Mouse (Mus musculus): ENCODE measurements around the gene Epha2. TPM values are rescaled to one million over a fixed set of nuclear protein-coding genes. Genes with fewer than 3 reads are reported as not detected.

Epha2 gene
- polyA plus RNA-seq, 1 experiment from 2014 or later: 6.5 TPM

DNA sequence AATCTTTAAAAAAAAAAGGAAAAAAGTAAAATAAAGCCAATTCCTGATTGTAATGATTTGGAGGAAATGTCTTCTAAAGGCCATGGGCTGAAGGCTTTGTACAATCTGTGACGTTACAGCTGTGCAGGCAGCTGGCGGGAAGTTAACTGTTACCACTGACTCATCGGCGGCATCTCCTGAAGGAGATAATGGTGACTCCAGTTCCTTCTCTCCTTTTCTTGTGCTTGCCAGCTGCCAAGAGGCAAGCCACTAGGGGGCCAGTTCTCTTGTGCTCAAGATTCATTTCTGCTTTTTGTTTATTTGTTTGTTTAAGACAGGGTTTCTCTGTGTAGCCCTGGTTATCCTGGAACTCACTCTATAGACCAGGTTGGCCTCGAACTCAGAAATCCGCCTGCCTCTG is 32.0 kb upstream of the Epha2 start:
- Histone ChIP-seq H3K4me1 (peaks cover 10% of the 10 kb centered on the region), H3K4me3 (no peak overlapping the region), H3K9ac (no peak overlapping the region), H3K9me3 (no peaks in the 10 kb centered on the region), H3K27ac (no peak overlapping the region), H3K27me3 (no peaks in the 10 kb centered on the region), H3K36me3 (no peaks in the 10 kb centered on the region), H3K4me2 (no peak overlapping the region)
- ATAC-seq (ENCODE audit: insufficient number of reproducible peaks, low FRiP score, low TSS enrichment, low read depth): no peak
- WGBS: 77% methylated on average over 6 of the region's 6 CpGs

DNA sequence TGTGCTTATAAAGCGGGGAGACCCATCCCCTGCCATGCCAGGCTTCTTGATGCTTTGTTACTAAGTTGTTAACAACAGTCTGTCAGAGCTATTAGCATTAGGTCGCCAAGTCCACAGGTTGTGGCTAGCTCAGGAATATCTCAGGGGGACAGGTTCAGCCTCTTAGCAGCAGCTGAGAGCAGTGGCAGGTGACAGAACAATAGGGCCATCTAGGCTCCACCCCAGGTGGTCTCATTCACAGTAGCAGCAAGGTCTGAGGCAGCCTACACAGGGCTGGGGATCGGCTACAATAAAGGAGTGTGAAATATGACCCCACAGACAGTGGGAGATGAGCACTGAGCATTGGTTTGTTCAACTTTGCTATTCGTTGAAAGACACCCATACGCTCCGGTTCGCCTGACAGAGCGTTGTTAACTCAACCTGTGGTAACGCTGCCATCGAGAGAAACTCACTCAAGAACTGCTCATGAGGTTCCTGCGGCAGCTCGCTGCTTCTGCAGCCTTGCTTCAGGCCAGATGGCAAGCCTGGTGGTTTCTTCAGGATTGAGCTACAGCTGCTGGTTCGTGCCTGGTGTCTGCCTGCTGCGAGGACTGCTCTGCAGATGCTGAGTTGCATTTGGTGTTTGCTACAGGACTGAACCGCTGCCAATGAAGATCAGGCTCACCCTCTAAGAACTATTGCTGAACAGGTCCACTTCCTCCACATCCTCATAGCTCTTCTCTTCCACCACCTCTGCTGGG is 30.7 kb upstream of the Epha2 start:
- Histone ChIP-seq H3K9ac (no peak overlapping the region), H3K27me3 (no peaks in the 10 kb centered on the region), H3K9me3 (no peaks in the 10 kb centered on the region), H3K4me3 (no peak overlapping the region), H3K4me1 (peaks cover 22% of the 10 kb centered on the region), H3K36me3 (no peaks in the 10 kb centered on the region), H3K27ac (no peak overlapping the region), H3K4me2 (no peak overlapping the region)
- no peak for ATAC-seq (ENCODE audit: insufficient number of reproducible peaks, low FRiP score, low TSS enrichment, low read depth)
- 63% methylated on average over 15 of the region's 15 CpGs for WGBS

DNA sequence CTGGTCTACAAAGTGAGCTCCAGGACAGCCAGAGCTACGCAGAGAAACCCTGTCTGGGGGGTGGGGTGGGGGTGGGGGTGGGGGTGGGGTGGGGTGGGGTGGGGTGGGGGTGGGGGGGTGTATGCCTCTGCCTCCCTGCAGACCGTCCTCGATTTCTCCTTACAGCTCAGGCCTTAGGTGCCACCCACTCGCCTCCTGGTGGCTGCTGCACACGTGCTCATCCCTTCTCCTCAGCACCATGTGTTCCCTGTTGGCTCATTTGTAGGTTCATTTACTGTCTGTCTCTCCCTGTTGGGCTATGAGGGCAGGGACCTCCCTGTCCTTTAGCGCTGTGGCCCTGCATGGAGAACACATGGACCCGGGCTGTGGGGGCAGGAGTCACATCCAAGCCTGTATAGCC is 29.8 kb upstream of the Epha2 start:
- Histone ChIP-seq H3K4me1 (peaks cover 22% of the 10 kb centered on the region), H3K27me3 (no peaks in the 10 kb centered on the region), H3K9ac (no peak overlapping the region), H3K4me2 (no peak overlapping the region), H3K4me3 (no peak overlapping the region), H3K27ac (no peak overlapping the region), H3K36me3 (no peaks in the 10 kb centered on the region), H3K9me3 (no peaks in the 10 kb centered on the region)
- no peak for ATAC-seq (ENCODE audit: insufficient number of reproducible peaks, low FRiP score, low TSS enrichment, low read depth)
- WGBS: 78% methylated on average over 7 of the region's 7 CpGs

DNA sequence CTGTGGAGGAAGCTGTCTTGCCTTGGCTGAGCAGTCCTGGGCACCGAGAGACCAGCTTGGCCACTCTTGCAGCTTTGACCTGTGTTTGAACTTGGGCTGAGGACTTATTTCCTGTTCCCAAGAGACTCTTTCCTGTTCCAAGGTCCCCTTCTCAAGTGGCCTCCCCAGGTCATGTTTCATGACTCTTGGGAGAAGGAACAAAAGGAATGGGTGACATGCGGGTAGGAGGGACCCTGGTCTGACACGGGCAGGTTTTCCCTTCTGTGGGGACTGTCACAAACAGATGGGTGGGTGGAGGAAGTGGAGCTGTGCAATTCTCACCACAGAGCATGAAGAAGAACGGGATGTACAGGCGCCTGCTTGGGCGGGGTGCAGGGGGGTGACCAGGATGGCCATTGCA is 29.3 kb upstream of the Epha2 start:
- 80% methylated on average over 6 of the region's 6 CpGs for WGBS
- H3K4me2 ChIP-seq: no peak overlapping the region
- ATAC-seq (ENCODE audit: insufficient number of reproducible peaks, low FRiP score, low TSS enrichment, low read depth): no peak
- H3K9ac ChIP-seq: no peak overlapping the region
- H3K9me3 ChIP-seq: no peaks in the 10 kb centered on the region
- no peak overlapping the region for H3K4me3 ChIP-seq
- H3K4me1 ChIP-seq: peaks cover 22% of the 10 kb centered on the region
- H3K36me3 ChIP-seq: no peaks in the 10 kb centered on the region
- no peaks in the 10 kb centered on the region for H3K27me3 ChIP-seq
- H3K27ac ChIP-seq: no peak overlapping the region

DNA sequence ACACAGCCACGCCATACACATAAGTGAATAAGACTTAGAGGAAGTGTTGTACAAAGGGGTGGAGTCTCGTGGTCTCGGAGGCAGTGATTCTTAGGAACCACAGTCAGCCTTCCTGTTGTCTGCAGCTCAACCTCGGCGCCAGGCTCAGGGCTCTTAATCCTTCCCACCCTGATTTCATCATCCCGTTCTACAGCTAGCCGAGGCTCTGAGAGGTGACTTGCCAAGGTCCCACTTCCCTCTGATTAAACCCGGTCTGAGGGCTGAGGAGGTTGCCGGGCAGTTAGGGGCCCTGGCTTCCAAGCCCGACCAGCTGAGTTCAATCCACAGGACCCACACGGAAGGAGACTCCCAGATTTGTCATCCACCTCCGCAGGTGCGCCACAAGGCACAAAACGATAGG is 28.2 kb upstream of the Epha2 start:
- H3K4me2 ChIP-seq: peak overlapping the region; percentile 35
- peaks cover 33% of the 10 kb centered on the region for H3K4me1 ChIP-seq
- no peak overlapping the region for H3K27ac ChIP-seq
- ATAC-seq (ENCODE audit: insufficient number of reproducible peaks, low FRiP score, low TSS enrichment, low read depth): no peak
- H3K36me3 ChIP-seq: no peaks in the 10 kb centered on the region
- no peak overlapping the region for H3K9ac ChIP-seq
- peak overlapping the region; percentile 11; the same call in 1 of the 2 replicates for H3K4me3 ChIP-seq
- 14% methylated on average over 14 of the region's 14 CpGs for WGBS
- H3K27me3 ChIP-seq: no peaks in the 10 kb centered on the region
- H3K9me3 ChIP-seq: no peaks in the 10 kb centered on the region

DNA sequence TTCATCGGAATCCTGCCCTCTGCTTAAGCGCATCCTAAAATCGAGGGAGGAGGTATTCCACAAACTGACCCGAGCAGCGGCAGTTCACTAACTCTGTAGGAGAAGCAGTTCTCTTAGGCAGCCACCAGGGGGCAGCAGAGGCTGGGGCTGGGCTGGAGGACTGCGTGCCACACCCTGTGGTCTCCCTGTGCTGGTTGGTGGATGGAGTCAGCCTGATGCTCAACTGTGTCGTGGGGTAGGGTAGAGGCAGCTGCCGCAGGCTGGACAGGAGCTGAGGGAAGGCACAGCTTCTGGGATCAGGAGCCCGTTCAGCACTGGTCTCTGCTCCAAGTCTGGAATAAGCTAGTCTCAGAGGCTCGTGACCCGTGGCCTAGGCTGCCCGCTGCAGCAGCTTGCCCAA is 27.7 kb upstream of the Epha2 start:
- peak; percentile 74 for ATAC-seq (ENCODE audit: insufficient number of reproducible peaks, low FRiP score, low TSS enrichment, low read depth)
- H3K27me3 ChIP-seq: no peaks in the 10 kb centered on the region
- peak overlapping the region; percentile 35 for H3K4me2 ChIP-seq
- H3K9ac ChIP-seq: no peak overlapping the region
- no peak overlapping the region; the same call in 1 of the 2 replicates for H3K27ac ChIP-seq
- peak overlapping the region; percentile 11; the same call in 1 of the 2 replicates for H3K4me3 ChIP-seq
- peaks cover 37% of the 10 kb centered on the region for H3K4me1 ChIP-seq
- no peaks in the 10 kb centered on the region for H3K9me3 ChIP-seq
- 21% methylated on average over 12 of the region's 12 CpGs for WGBS
- no peaks in the 10 kb centered on the region for H3K36me3 ChIP-seq

DNA sequence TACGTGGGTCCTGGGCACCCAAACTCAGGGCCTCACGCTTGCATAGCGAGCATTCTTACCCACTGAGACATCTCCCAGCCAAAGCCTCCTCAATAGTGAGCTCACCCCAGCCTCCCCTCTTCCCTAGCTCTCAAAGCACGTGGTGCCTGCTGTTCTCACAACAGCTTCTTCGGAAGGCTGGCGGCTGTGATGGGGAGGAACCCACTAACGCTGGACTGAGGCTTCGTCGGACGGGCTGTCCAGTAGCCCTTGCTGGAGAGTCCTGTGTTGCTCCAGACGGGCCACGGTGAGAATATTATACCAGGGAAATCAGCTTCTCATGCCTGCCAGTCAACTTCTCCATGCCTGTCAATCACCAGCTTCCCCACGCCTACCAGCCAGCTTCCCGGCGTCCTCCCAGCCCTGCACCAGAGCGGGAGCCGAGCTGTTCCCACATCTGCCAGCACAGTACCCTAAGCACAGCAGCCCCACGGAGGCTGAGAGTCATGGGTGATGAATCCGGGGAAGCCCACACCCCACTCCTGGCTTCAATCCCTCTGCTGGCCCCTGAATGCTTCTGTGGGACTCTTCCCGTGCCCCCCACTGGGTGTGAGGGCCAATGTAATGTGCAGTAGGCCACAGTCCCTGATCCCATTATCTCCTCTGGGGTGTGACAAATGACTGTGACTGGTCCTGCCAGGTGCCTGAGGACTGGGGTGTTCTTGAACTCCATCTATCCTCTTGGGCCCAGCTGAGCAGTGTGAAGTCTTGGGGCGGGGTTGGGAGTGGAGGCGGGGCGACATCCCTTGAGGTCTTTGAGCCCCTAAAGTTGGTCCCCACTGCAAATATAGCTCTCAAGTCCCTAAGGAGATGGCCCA is 26.3 kb upstream of the Epha2 start:
- Histone ChIP-seq H3K27me3 (no peaks in the 10 kb centered on the region), H3K9me3 (no peaks in the 10 kb centered on the region), H3K36me3 (no peaks in the 10 kb centered on the region), H3K4me3 (no peak overlapping the region), H3K9ac (no peak overlapping the region), H3K4me2 (no peak overlapping the region), H3K27ac (no peak overlapping the region; the same call in 1 of the 2 replicates), H3K4me1 (peaks cover 46% of the 10 kb centered on the region)
- no peak for ATAC-seq (ENCODE audit: insufficient number of reproducible peaks, low FRiP score, low TSS enrichment, low read depth)
- 53% methylated on average over 23 of the region's 23 CpGs for WGBS

DNA sequence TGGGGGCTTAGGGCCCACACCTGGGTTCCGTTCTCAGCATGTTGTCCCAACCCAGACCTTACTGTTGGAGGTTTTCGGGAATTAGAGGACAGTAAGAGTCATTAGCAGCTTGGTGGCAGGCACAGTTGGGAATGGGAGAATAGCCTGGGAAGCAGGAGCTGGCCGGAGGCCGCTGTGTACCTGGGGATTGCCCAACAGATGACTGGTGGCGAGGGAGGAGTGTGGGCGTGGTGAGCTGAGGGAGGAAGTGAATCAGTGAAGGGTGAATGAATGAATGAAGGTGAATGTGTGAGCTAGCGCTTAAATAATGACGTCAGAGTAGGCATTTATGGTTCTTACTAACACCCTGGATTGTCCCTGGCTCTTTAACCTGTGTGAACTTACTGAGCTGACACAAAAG is 23.9 kb upstream of the Epha2 start:
- Histone ChIP-seq H3K36me3 (no peaks in the 10 kb centered on the region), H3K27ac (no peak overlapping the region), H3K9ac (no peak overlapping the region), H3K27me3 (no peaks in the 10 kb centered on the region), H3K9me3 (no peaks in the 10 kb centered on the region), H3K4me1 (peaks cover 58% of the 10 kb centered on the region), H3K4me2 (no peak overlapping the region), H3K4me3 (no peak overlapping the region)
- ATAC-seq (ENCODE audit: insufficient number of reproducible peaks, low FRiP score, low TSS enrichment, low read depth): no peak
- WGBS: 69% methylated on average over 8 of the region's 8 CpGs

DNA sequence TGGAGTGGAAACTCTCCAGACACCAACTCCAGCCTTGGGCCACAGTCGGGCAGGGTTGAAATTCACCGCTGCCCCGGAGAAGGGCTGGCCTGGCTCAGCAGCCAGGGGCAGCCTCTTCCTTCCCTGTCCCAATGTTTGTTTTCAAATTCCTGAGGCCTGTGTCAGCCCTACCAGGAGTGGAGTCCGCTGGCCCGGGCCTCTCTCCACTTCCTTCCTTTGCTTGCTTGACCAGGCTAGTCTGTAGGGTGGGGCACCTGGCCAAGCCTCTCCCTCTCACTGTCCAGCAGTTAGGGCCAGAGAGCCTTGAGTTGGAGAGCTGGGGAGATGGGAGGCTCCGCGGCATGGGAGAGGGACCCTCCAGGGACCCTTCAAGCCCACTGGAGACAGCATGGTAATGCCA is 22.9 kb upstream of the Epha2 start:
- Histone ChIP-seq H3K4me2 (no peak overlapping the region), H3K27me3 (no peaks in the 10 kb centered on the region), H3K9ac (no peak overlapping the region), H3K36me3 (no peaks in the 10 kb centered on the region), H3K9me3 (no peaks in the 10 kb centered on the region), H3K4me3 (no peak overlapping the region), H3K4me1 (peaks cover 61% of the 10 kb centered on the region), H3K27ac (peak overlapping the region; percentile 69)
- 36% methylated on average over 7 of the region's 7 CpGs for WGBS
- 0 out of 2 replicates have a peak, but pooled peaks have one; percentile 32 for ATAC-seq (ENCODE audit: insufficient number of reproducible peaks, low FRiP score, low TSS enrichment, low read depth)

DNA sequence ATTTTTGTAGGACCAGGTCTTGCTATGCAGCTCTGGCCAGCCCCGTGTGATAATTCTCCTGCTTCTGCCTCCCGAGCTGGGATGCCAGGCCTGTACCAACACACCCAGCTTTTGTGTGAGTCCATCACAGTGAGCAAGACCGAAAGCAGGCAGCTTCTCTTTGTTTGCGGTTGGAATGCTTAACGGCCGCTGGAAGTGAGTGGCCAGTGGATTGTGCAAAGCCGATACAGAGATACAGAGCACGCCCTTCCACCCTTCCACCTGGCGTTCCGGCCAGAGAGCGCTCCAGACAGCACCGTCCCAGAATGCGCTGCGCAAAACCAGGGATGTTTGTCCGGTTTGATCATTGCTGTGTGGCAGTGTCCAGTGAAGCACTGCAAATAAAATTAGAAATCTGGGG is 21.7 kb upstream of the Epha2 start:
- Histone ChIP-seq H3K36me3 (no peaks in the 10 kb centered on the region), H3K4me1 (peaks cover 57% of the 10 kb centered on the region), H3K9me3 (no peaks in the 10 kb centered on the region), H3K9ac (no peak overlapping the region), H3K4me2 (no peak overlapping the region), H3K27ac (peak overlapping the region; percentile 22), H3K27me3 (no peaks in the 10 kb centered on the region), H3K4me3 (no peak overlapping the region)
- no peak for ATAC-seq (ENCODE audit: insufficient number of reproducible peaks, low FRiP score, low TSS enrichment, low read depth)
- WGBS: 72% methylated on average over 15 of the region's 15 CpGs

DNA sequence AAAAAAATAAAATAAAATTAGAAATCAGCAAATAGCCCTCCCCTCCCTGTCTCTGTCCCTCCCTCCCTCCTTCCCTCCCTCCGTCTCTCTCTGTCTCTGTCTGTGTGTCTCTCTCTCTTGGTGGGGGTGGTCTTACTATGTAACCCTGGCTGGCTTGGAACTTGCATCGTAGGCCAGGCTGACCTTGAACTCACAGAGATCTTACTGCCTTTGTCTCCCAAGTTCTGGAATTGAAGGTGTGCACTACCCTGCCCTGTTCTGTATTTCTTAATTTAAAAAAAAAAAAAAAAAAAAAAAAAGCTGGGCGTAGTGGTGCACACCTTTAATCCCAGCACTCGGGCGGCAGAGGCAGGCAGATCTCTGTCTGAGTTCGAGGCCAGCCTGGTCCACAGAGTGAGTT is 21.3 kb upstream of the Epha2 start:
- H3K9ac ChIP-seq: no peak overlapping the region
- no peak overlapping the region for H3K27ac ChIP-seq
- no peak for ATAC-seq (ENCODE audit: insufficient number of reproducible peaks, low FRiP score, low TSS enrichment, low read depth)
- H3K4me2 ChIP-seq: no peak overlapping the region
- no peaks in the 10 kb centered on the region for H3K9me3 ChIP-seq
- H3K27me3 ChIP-seq: no peaks in the 10 kb centered on the region
- no peaks in the 10 kb centered on the region for H3K36me3 ChIP-seq
- no peak overlapping the region for H3K4me3 ChIP-seq
- WGBS: 90% methylated on average over 6 of the region's 6 CpGs
- H3K4me1 ChIP-seq: peaks cover 52% of the 10 kb centered on the region

DNA sequence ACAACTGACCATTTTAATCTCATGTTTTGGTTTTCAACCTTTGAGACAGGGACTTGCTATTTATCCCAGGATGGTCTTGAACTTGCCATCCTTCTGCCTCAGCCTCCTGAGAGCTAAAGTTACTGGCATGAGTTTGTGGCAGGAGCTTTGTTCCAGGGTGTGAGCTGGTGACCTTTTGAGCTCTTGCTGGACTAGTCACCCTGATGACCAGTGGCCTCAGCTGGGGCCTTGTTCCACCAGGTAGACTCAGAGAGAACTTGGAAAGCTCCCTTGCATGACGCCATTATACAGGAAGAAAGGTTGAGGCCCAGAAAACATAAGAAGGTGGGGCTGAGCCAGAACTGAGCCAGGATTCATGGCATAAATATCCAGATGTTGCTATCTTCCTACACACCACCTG is 20.6 kb upstream of the Epha2 start:
- peaks cover 50% of the 10 kb centered on the region for H3K4me1 ChIP-seq
- 95% methylated on average over 1 of the region's 1 CpGs for WGBS
- H3K36me3 ChIP-seq: no peaks in the 10 kb centered on the region
- no peaks in the 10 kb centered on the region for H3K9me3 ChIP-seq
- no peak for ATAC-seq (ENCODE audit: insufficient number of reproducible peaks, low FRiP score, low TSS enrichment, low read depth)
- no peak overlapping the region for H3K4me3 ChIP-seq
- H3K9ac ChIP-seq: no peak overlapping the region
- H3K27me3 ChIP-seq: no peaks in the 10 kb centered on the region
- no peak overlapping the region for H3K27ac ChIP-seq
- H3K4me2 ChIP-seq: no peak overlapping the region
